Mouse (Mus musculus) CH12.LX (cell line): Measurements from ENCODE around the gene Hyal2.

Source experiments
- CTCF ChIP-seq, 2 experiments: IDR thresholded peaks in 1 of 2; conservative IDR thresholded peaks in 1 of 2; 2 replicates each; pipeline ENCODE4 v1.5.1; 2011 to 2012; ENCODE audit warnings: low read depth in 2 of 2, low read length in 2 of 2, improper control_type of control experiment in 1 of 2, inconsistent platforms in 1 of 2, mild to moderate bottlenecking in 1 of 2, moderate library complexity in 1 of 2
- E2F4 ChIP-seq: IDR thresholded peaks from 2 replicates; pipeline ENCODE4 v1.6.1; 2011; ENCODE audit warnings: low read depth, low read length, improper control_type of control experiment; ENCODE audit not compliant: insufficient replicate concordance
- EP300 ChIP-seq: IDR thresholded peaks from 2 replicates; pipeline ENCODE4 v1.6.1; 2011; ENCODE audit warnings: low read length, improper control_type of control experiment
- JUN ChIP-seq: IDR thresholded peaks from 2 replicates; pipeline ENCODE4 v1.6.1; 2011; ENCODE audit warnings: low read depth, mild to moderate bottlenecking, low read length, improper control_type of control experiment, moderate library complexity; ENCODE audit not compliant: insufficient read depth
- MAZ ChIP-seq: IDR thresholded peaks from 2 replicates; pipeline ENCODE4 v1.6.1; 2012; ENCODE audit warnings: low read depth, mild to moderate bottlenecking, inconsistent platforms, low read length, improper control_type of control experiment, moderate library complexity
- POLR2A ChIP-seq: IDR thresholded peaks from 2 replicates; pipeline ENCODE4 v1.6.1; 2011; ENCODE audit warnings: low read depth, mild to moderate bottlenecking, improper control_type of control experiment, low read length
- POLR2AphosphoS2 ChIP-seq: IDR thresholded peaks from 2 replicates; pipeline ENCODE4 v1.6.1; 2011; ENCODE audit warnings: low read depth, low read length, improper control_type of control experiment
- RAD21 ChIP-seq: IDR thresholded peaks from 2 replicates; pipeline ENCODE4 v1.6.1; 2011; ENCODE audit warnings: low read depth, mild to moderate bottlenecking, low read length, improper control_type of control experiment, moderate library complexity
- ZC3H11A ChIP-seq: IDR thresholded peaks from 2 replicates; pipeline ENCODE4 v1.6.1; 2012; ENCODE audit warnings: low read depth, mild to moderate bottlenecking, inconsistent platforms, low read length, improper control_type of control experiment

DNA sequence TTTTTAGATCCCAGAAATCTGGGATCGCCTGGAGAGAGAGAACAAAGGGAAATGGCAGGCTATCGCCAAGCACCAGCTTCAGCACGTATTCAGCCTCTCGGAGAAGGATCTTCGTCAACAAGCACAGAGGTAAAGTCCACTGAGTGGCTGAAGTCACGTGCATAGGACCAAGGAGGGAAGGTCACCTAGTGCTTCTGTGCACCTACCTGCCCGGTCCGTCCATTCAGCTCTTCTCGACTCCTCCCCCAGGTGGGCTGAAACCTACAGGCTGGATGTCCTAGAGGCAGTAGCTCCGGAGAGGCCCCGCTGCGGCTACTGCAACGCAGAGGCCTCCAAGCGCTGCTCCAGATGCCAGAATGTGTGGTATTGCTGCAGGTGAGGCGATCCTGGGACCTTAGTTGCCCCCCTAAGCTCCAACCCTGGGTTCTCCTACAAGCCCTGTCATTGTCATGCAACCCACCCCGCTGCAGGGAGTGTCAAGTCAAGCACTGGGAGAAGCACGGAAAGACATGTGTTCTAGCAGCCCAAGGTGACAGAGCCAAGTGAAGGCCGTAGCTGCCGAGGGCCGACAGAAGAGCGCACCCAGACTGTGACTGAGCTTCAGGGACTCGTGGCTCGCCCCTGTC lies 17.1 kb upstream of the Hyal2 start:
- no peak for TF ChIP-seq E2F4
- TF ChIP-seq RAD21 = no peak
- TF ChIP-seq JUN = no peak
- TF ChIP-seq ZC3H11A = no peak
- TF ChIP-seq EP300 = no peak
- no peak for TF ChIP-seq POLR2A
- no peak for TF ChIP-seq CTCF (conservative IDR thresholded peaks at IDR 0.05 in 1 of 2, IDR thresholded peaks at IDR 0.05 in 1 of 2; ENCODE audit: low read depth in 2 of 2, low read length in 2 of 2)
- no peak for TF ChIP-seq POLR2AphosphoS2
- TF ChIP-seq MAZ = no peak
